Mouse (Mus musculus) kidney, postnatal 36 days (tissue): ENCODE data around the gene Dpf3.

Source experiments
- DNase-seq, 2 experiments: peaks; one replicate each; pipeline ENCODE4 v3.0.0; 2021 to 2022; ENCODE audit warnings: mixed read lengths in 2 of 2

Gene Dpf3

GRCm38 (mm10) chr12:83208841-83209240 lies 278.7 kb downstream of the Dpf3 start:
- DNase-seq: no peak

- no peak for DNase-seq
Observed at GRCm38 (mm10) chr12:83208011-83208410, 279.5 kb downstream of the Dpf3 start.

- no peak for DNase-seq
Observed at GRCm38 (mm10) chr12:83207481-83207880, 280.0 kb downstream of the Dpf3 start.

GRCm38 (mm10) chr12:83206866-83207265 lies 280.6 kb downstream of the Dpf3 start:
- DNase-seq: no peak

- DNase-seq: peak in 1 of 2 experiments; percentile 18
Observed at GRCm38 (mm10) chr12:83204361-83204760, 283.2 kb downstream of the Dpf3 start.

- no peak for DNase-seq
Observed at GRCm38 (mm10) chr12:83201674-83202073, 285.8 kb downstream of the Dpf3 start.

GRCm38 (mm10) chr12:83180561-83180960 lies 307.0 kb downstream of the Dpf3 start:
- no peak for DNase-seq

GRCm38 (mm10) chr12:83179860-83180259 lies 307.7 kb downstream of the Dpf3 start:
- DNase-seq: no peak

- DNase-seq: no peak
Observed at GRCm38 (mm10) chr12:83178770-83179169, 308.7 kb downstream of the Dpf3 start.

- no peak for DNase-seq
Observed at GRCm38 (mm10) chr12:83169495-83170209, 317.9 kb downstream of the Dpf3 start.

- DNase-seq: no peak
Observed at GRCm38 (mm10) chr12:83168310-83168709, 319.2 kb downstream of the Dpf3 start.

- no peak for DNase-seq
Observed at GRCm38 (mm10) chr12:83165058-83165457, 322.5 kb downstream of the Dpf3 start.
